Mouse (Mus musculus) bone marrow macrophage, adult 2 months (primary cell): ENCODE data around the gene Ptgis.

ENCODE experiments used
- CTCF ChIP-seq: IDR thresholded peaks from 2 replicates; pipeline ENCODE4 v1.5.1; 2012; ENCODE audit warnings: low read depth, mild to moderate bottlenecking, low read length, moderate library complexity
- POLR2A ChIP-seq: IDR thresholded peaks from 2 replicates; pipeline ENCODE4 v1.6.1; 2012; ENCODE audit warnings: mild to moderate bottlenecking, low read depth, low read length, borderline replicate concordance

DNA sequence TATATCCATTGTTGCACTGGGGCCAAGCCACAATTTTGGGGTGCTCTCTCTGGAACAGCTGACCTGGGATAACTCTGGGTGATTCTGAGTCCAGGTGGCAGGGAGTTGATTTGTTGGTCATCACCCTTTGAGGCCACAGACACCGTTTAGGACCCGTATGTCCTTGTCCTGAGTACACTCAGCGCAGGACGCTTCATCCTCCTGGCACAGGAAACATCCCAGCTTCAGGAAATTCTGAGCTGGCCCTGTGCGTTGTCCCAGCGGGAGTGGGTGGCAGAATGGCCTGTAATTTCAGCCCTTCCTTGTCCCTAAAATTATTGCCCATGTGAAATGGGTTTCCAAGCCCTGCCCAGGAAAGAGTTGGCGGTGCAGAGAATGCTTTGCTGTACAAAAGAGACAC, 37.6 kb upstream of the Ptgis start:
- TF ChIP-seq CTCF (no peak), POLR2A (no peak)
